Mouse (Mus musculus): ENCODE measurements around the gene Pappa. TPM values are rescaled to one million over a fixed set of nuclear protein-coding genes. Genes with fewer than 3 reads are reported as not detected.

Pappa gene
- total RNA-seq, 1 experiment from 2014 or later = 1.1 TPM

DNA sequence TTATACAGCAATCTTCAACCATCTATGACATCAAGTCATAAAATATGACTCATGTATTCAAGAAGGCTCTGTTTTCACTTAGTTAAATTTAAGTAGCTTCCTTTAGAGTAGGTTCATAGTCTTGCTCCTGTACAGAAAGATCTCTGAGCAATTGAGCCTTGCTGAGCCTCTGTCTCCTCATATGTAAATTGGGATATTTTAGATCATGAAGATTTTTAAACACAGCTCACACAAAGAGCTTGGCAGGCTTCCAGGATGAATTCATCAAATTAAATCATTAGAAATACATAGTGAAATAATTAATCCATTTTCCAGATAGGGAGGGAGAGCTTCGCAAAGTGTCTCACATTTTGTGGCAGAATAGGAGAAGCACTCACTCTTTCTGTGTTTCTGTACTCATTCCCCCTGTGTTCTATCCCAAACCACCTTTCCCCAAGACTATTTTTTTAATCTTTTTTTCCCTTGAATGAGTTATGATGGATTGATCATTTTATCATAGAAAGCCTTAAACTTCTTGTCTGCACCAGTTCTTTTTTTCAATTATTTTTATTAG lies 149.4 kb downstream of the Pappa start:
- DNase-seq = no peak

DNA sequence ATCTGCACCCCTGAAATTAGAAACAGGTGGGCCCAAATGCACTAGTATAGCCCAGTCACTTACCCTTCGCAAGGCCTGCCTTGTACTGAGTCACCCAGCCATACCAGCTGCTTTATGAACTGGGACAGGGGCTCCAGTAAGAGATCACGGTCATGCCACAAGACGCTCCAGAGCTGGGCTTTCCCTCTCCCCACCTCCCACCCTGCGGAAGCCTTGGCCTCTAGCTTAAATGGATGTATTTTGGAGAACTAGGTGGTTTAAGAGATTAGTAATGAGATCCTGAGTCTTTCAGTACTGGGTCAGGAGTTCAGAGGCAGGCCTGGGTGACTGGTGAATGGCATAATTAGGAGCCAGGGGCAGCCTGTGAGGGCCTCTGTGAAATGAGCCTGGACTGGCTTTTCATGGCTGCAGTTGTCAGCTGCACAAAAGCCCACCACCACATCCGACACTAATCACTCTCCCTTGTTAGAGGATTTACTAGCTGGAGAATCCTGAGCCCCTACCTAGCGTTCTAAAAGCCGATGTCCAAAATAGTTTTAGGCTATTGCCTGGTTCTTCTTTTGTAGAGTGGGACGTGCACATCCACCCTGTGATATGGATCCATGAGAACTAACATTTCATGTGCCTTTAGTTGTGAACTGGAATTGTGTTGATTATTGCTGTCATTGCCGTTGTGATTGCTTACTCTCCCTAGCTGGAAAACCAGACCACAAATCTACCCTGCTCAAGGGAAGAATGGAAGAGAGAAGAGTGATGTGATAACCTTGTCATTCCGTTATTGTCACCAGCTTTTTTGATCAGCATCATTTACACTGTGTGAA lies 154.7 kb downstream of the Pappa start:
- DNase-seq = no peak

DNA sequence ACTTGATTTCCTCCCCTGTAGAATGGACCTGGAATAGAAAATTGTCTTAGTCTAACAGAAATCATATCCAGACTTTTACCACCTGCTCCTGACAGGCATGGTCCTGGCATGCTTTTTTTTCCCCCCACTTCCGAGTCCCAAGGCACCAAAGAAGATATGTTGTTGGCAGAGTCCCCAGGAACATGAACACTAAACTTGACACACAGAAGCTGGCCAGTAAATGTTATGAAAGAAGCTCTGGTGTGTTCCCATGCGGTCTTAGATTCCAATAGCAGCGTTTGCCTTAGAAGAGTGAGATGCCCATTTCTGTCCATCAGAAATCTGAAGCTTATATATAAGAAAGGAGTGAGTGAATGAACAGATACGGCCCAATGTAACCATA lies 155.3 kb downstream of the Pappa start:
- DNase-seq = no peak

DNA sequence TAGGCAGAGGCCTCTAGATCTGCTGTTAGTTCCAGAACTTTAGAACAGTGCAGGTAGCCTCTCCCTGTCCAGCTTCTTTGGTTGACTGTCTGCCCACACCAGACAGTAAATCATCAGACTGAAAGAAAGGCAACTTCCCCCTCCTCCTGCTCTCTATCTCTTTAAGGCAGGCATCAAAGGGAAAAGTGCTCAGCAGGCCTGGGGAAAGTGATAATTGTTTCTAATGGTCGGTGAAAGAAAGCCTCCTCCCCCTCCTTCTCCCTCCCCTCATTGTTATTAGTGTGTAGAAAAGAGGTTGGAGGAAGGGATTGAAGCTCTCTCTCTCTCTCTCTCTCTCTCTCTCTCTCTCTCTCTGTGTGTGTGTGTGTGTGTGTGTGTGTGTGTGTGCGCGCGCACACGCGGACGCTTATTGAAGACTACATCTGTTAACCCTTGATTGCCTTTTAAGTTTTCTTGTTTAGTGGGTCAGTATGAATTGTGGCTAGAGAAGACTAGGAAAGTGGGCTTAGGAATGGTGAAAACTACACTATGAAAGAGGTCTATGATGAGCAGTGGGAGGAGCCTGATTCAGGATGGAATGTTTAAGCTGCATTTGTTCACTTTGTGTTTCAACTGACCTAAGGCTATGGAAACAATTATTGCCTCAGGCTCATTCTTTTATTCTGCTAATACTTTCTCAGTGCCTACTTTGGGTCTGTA lies 156.2 kb downstream of the Pappa start:
- DNase-seq = no peak

DNA sequence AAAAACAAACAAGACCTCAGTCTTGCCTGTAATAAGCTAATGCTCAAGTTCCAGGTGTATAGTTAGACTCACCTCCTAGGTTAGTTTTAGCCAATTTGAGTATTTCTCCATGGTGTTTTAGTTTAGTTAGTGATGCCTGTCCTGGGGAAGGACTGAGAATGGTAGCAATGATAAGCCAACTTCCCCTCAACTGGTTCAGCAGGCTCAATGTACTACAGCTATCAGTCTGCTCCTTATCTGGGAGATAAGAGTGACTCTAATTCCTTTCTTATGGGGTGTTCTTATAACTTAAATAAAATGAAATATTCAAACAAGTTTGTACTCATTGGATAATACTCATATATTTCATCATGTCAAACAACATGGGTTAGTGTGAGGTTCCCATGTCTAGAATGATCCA lies 156.9 kb downstream of the Pappa start:
- no peak for DNase-seq

DNA sequence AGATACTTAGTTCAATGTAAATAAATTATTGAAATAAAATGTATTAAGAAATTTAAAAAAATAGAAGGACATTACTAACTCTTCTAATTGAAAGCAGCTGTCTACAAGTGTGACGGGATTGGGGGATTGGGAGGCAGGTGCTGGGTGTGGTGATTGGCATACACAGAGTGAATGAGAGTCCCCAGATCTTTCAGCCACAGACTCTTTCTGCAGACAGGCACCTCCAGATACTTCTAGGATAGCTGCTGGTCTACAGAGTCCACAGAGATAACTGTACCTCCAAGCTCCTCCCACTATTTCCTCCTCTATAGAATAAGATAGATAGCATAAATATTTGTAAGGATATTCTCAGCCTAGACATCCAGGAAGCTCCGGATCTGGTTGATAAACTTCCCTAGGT lies 159.6 kb downstream of the Pappa start:
- no peak for DNase-seq

DNA sequence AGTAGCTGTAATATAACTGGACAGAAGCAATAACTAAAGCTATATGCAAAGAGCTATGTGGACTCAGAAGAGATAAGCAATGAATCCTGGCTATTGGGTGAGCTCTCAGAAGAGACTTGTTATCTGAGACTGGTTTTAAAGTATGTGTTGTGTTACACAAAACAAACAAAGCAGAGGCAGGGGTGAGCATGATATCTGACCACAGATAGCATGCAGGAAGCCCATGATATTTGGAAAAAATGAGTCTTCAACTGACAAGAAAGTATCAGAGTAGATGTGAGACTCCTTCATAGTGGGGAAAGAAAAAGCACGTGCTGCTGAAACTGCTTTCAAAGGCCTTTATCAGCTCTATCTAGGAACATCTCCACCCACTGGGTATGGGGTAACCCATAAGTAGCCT lies 161.2 kb downstream of the Pappa start:
- no peak for DNase-seq

DNA sequence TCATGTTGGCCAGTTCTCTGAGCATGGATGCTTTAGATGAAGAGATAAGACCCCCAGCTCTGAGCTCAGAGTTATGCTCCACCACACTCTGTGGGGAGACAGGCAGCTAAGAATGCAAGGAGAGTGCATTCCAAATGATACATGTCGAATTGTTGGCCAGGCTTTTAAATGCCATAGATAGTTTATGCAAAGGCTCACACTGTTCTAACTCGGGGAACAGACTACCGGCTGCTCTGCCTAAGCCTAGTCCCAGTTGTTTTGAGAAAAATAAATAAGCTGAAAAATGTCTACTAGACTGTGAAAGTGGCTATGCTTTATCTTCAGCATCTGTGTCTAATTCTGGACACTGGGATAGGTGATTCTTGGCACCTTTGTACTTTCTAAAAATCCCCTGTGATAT lies 165.3 kb downstream of the Pappa start:
- no peak for DNase-seq

DNA sequence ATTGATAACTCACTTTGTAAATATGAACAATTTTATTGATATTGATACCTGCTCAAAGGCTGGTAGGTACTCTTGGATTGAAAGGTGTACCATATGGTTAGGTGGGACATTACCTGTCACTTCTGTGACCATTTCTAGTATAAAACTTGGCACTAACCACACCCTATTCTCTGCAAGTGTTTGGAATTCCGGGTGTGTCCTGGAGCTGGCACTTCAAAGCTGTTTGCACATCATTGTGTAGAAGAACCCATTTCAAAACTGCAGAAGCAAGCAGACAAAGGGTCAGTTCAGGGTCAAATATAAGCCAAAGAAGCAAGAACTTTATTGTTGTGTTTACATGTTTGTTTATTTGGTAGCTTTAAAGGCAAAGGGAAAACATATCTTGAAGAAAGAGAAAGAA lies 171.8 kb downstream of the Pappa start:
- DNase-seq = no peak

DNA sequence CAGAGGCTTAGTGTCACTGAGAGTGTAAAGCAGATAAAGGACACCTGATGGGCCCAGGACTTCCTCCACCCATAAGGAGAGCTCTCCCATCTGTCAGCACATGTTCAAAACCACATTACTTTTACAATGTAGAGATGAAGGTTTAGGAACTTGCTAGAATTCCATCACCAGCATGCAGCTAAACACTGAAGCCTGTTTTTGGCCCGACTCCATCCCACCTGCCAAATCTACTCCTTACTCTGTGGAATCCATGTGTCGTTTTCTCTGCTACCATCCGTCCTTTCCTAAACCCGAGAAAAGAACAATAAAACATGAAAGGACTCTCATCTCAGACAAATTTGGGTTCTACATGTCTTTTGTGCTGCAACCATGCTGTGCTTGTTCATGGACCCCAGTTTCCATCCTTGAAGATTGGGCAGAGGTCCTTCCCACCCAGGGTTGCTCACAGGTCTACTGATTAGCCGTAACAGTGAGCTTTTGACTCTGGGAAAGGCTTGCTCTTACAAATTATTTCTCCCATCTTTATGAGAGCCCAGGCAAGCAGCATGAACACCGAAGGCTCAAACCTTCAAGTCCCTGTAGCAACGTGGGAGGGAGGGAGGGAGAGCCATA lies 172.5 kb downstream of the Pappa start:
- DNase-seq = no peak

DNA sequence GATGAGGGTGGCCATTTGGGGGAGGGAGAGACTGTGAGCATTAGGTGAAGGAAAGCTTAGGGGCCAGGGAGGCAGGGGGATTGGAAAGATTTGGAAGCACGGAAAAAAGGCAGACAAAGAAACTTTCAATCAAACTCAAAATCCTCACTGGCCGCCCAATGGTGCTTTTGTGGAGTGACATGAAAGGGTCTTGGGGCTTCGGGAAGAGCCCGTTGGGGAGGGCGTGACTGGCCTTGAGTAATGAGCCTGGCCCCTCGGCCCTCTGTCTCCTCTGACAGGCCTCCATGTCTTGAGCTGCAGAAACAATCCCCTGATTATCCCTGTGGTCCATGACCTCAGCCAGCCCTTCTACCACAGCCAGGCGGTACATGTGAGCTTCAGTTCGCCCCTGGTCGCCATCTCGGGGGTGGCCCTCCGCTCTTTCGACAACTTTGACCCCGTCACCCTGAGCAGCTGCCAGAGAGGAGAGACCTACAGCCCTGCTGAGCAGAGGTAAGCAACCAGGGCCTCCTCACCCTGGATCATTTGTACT lies 173.1 kb downstream of the Pappa start:
- no peak for DNase-seq

DNA sequence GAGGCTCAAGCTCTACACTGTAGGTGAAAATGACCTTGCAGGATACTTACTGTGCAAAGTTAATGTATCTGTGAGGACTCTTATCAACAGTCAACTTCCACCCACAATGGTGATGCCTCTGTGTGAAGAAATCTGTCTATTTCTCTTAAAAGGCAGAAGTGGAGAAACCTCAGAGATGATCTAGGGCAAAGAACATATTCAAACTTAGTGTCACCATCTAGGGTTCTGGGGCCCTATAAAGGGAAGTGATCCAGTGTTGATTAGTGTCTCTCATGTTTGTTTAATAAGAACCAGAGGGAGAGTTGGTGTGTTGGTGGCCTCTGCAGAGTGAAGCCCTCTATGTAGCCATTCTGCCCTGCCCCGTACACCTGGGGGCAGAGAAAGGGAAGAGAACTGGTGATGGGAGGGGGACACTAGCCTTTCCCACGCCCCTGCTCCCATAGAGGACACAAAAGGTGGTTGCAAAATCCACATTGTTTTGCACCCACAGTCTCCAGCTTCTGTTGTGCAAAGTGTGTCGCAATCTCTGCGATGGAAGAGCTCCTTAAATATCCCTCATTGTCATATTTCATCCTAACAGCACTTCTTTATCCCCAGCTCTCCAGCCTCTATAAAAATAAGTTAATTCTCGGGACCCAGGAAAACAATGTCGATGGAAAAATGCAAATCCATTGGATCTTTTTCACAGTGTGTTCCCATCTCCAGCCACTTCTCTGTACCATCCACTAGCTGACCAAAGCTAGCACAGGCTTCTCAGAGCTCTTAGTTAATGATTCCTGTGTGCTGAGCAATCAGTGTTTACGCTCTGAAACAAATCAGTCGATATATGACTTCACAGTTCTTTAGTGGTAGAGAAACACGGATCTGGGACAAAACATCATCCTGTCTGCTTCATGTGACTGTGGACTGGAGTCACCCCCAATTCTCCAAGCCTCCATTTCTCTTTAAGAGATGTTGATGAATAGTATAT lies 174.5 kb downstream of the Pappa start:
- DNase-seq = no peak

DNA sequence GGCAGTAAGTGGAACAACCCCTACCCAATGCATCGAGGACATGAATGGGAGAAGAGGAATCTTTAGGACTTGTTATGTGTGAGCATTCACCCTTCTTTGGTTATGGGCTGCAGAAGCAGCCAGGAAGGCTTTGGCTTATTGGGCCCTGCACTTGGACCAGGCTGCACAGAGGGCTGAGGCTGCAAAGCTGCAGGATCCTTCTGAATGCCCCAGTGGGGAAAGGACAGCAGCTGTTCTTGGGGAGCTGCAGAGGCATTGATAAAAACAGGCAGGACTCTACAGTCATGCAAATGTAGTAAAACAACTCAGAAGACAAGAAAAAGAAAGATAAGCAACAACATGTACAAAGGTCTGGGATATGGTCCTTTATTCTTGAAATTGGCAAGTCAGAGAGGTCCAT lies 175.4 kb downstream of the Pappa start:
- no peak for DNase-seq

DNA sequence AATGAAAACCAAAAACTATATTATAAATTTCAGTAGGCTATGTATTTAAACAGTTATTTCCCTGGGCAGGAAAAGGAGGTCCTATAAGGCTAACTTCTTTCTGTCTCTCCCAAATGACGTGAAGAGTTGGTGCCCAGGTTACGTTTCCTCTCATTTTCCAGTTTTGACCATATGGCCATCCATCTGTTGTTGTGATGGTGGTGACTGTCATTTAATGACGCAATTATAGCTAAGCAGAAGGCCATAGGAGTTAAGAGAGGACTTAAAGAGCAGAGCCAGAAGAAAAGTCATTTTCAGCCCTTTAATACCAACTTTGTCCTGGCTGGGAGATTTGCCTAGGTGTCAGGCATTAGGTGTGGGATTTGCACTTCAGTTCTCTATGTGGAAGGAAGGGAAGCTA lies 176.5 kb downstream of the Pappa start:
- DNase-seq = no peak

DNA sequence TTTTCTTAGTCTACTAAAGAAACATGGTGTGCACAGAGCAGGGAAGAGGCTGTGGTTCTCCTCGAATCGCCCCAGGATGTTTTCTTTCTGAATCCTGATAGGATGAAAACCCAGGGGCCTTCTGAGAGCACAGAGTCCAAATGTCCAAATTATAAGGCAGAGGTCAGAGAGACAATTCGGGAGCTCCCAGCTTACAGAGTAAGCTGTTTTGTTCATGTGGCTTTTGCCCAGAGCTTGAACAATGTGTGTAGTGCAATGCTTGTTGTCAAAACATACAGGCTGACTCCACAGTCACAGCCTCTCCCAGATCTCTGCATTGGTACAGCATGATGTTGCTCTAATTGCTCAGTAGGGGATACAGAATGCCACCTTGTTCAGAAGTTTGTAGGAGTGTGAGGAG lies 178.7 kb downstream of the Pappa start:
- DNase-seq = no peak

DNA sequence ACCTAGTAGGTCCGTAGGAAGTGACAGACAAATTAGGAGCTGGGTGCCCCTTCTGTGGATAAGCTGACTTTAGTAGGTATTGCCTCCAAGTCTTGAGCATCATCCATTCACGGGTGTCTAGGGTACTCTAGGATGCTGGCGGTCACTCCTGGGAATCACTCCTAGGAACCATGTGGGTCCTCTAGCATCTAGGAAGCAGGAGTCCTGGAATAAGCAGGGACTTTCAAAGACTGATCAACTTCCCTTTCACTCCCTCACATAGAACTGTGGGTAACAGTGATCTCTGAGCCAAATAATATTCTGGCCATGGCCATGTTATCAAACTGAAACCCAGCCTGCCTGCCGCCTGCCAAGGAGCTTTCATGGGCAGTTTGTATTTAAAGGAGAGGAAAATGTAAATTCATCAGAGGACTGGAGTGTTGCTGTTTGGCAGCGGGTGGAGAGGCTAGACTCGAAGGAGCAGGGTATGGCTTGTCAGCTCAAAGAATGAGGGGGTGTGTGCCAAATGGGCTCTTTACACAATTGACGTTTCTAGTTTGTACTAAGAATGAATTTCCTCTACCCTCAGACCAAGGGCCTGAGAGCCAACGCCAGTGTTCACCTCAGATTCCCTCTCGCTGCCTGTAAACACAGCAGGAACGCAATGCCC lies 194.0 kb downstream of the Pappa start:
- DNase-seq = peak; percentile 5

DNA sequence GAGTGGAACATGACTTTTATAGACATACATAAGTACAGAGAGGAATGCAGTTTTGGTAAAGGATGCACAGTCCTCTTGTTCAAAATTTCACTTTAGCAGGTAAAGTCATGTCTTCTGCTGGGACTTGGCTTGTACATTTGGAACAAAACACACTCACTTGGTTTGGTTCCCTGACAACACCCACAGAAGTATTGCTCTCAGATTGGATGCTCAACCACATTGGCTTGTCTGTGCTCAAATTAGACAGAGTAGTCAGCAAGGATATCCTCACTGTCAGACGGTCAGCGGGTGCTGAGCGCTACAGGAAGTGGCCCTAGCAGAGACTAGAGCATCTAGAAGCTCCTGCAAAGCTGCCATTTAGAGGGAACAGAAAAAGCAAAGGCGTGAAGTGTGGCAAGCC lies 197.4 kb downstream of the Pappa start:
- no peak for DNase-seq

DNA sequence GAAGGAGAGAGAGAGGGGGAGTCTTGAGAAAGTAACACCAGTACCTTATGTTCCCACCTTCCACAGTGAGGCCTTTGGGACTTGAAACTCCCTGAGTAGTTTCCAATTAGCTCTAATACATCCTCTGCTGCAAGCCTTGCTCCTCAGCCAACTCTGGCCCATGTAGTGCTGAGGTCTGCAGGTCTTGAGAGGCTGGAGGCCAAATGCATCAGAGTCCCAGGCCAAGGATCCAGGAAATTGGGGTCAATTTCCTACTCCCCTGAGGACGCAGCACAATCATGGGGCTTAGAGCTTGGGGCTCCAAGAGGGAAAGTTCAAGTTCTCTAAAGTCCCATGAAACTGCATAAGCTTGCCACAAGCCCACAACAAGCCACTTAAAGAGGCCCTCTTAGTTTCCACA lies 198.0 kb downstream of the Pappa start:
- DNase-seq = peak; percentile 7

DNA sequence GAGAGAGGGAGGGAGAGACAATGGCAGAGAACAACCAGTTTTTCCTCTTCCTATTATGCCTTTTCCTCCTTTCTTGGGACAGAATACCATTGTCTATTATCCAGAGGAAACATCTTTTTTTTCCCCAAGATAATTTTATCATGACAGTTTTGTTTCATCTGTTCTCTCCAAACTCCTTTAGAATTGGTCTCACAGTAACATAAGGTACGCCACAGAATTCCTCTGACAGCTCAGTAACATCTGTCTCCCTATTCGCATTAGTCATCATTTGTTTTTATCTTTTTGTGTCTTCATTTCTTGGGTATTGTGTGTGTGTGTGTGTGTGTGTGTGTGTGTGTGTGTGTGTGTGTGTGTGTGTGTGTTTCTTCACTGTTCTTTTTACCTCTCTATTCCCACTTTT lies 201.8 kb downstream of the Pappa start:
- no peak for DNase-seq

DNA sequence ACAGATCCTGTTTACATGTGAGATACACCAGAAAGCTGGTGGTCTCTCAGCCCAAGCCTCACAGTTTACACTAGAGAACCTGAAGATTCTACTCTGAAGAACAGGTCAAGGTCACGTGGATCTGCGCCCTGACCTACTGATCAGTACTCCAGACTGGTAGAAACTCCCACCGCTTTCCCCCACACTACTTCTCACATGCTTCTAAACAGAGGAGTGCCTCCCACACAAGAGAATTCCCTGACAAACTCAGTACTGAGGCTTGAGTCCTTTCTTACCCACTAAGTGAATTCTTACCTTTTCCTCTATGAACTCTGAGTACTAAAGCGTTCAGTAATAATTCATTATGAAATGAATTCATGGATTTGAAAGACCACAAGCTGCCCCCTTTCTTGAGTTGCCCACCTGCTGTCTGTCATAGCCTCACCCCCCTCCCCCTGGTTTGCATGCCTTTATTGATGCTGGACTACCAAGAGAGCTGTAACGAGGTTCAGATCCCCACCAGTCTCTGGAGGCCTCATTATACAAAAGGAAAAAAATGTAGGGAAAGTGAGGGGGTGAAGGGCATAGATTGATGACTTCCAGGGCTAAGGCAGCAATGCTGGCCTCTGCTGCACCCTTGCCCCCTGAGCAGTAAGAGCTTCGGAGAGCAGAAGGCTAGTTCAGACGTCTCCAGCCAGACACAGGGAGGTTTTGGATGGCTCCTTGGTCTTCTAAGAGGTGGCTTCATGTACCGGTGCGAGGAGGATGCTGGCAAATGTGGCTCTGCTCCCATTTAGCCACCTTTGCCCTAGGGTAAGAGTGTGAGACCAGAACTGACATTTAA lies 204.7 kb downstream of the Pappa start:
- DNase-seq = no peak
